Mouse (Mus musculus) embryo, embryonic 10.5 days (tissue): ENCODE measurements around the gene Vwa8.
"Not testable (repeated sequence)": the region's sequence is repeated elsewhere in the genome, so short reads cannot be mapped to it uniquely, and the experiment has no call there.

ENCODE experiments used
- DNase-seq: peaks from one replicate; pipeline ENCODE4 v3.0.0-alpha.2; 2015; ENCODE audit warnings: low spot score

The Vwa8 gene

DNA sequence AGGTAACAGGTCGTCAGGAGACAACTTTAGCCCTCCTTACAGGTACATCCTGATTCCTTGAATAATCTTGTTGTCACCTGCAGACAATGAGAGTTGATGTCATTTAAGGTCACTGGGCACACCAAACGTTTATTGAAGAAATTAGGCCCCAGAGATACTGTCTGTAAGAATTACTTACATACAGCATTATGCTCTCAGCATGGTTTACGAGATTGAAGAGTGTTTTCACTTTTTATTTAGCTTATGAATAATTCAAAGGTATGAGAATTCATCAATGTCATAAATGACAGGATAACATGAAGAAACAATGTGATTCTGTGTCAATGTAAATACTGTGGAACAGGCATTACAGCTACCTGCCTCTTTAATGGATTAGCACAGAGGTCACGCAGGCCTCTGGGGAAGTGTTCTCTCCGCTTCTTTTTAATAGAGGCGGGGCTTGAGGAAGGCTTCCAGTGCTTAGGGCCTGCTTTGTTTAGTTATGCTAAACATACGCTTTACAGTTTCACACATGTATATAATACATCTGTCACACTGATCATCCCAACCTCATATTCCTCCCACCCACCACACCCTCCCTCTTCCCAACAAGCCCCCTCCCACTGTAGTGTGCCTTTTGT, 37.2 kb downstream of the Vwa8 start:
- DNase-seq, result no peak

DNA sequence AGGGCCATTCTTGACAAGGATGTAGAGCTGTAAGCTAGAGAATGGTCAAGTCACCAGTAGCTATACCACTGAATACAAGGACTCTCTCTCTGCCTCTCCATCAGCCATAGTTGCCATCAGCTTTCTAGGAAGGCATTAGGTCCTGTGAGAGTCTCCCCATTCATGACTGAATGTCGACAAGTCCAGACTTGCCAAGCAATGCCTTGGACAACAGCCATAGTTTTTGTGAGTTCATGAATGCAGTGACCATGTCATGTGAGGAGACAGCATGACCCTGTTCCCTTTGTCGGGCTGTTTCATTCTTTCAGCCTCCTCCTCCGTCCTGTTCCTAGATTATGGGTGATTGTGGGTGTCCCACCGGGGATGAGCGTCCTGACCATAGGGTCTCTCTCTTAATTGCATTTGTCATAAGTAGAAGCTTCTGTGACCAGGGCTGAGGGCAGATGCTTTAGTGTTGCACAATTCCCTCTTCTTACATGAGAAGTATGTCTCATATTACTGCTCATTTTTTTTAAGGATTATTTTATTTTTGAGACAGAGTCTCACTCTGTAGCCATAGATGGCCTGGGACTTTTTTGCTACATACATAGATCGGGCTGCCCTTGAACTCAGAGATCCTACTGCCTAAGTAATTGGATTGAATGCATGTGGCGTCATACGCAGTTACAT, 37.8 kb downstream of the Vwa8 start:
- no peak for DNase-seq

DNA sequence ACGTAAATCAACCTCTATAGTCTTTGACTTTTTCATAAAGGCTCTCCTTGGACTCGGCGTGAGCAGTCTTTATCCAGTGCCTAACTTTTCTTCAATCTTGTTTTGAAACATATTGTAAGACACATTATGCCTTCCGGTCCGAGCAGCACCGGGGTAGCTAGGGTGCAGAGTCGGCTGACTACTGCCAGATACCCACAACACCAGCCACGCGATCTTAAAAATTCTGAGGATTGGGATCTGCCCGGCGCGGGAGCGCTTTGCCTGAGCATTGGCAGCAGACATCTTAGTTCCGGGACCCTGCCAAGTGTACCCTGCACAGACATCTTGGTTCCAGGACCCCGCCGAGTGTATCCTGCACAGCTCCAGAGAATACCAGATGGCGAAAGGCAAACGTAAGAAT, 38.6 kb downstream of the Vwa8 start:
- DNase-seq, result not testable (repeated sequence)

DNA sequence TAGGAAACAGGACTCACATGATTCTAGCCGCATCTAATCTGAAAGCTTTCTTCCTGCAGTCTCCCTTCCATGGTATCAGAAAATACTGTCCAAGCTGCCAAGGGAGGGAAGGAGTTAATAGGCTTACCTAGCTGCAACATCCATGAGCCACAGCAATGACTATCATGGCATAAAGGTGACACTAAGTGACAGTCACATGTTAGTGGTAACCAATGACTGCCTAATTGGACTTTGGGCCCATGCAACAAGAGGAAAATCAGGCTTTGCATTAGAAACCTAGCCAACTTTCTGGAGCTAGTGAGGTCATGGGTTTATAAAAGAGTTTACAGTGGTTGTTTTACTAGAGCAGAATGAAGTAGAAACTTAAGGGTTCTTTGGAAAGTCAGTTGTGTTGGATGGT, 46.6 kb downstream of the Vwa8 start:
- no peak for DNase-seq

DNA sequence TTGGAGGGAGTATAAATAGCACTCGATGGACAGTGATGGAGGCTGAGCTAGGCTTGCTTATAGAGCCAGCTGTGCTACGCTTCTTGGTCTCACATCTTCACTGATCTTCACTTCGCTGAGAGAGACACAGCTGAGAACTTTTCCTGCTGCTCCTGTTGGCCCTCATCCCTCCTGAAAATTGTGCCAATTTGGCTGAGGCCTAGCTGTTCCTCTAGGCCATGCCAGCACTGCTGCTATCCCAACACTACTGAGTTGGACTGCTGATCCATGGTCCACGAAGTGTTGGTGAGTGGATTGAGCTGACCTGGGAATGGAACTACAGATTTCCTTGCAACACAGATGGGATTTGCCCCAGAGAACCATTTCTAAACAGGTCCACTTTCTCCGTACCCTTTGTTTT, 47.4 kb downstream of the Vwa8 start:
- DNase-seq, result no peak

DNA sequence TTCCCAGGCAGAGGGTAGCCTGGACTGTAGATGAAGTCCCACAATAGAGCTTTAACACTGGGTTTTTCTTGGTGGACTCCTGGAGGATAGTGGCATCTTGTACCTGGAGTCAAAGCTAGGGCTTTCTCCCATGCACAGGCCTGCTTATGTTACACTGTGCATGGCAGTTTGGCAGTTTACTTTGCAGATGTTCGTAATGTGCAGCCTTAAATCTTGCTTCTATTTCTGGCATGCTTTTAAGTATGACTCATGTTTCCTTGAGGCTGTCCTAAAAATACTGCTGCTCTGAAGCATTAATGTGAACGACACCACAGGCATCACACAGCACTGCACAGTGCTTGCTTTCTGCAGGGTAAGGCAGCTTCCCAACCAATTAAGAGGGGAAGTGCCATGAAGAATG, 51.9 kb downstream of the Vwa8 start:
- DNase-seq, result no peak

DNA sequence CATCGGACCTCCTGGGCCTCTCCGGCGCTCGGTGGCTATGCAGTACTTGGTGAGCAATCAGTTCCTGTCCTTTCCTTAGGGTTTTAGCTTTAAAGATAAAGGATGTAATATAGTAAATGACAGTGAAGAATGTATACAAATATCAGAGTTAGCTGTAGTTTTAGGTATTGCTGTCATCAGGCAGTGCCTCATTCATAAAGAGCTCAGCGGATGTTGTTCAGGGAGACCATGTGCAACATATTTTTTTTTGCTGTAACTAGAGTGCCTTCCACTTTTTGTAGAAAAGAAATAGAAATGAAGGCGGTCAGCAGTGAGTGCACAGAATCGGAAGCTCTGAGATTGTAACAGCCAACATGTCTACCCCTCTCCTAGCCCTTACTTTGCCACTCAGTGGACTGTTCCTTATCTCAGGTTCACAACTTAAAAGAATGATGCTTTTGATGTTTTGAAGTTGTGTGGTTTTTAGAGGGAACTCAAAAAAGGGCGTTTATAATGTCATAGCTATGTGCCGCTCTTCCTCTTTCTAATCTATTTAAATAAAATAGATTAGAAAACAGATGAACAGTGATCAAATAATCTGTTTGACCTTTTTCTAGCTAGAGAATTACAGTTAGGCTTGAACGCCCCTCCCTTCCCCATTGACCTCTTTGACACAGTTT, 59.5 kb downstream of the Vwa8 start:
- DNase-seq, result no peak

DNA sequence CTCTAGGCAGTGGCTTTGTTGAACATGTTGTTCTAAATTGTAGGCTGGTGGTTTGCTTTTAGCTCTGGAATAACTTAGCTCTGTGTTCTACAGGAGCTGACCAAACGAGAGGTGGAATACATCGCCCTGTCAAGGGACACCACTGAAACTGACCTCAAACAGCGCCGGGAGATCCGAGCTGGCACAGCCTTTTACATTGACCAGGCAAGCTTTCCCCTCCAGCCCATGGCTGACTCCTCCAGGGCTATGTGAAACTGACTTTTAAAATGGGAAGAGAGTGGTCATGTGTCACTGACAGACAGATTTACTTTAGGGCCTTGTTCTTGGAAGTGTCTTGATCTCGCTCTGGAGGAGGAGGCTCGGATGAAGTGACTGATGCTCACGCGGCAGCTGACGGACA, 63.2 kb downstream of the Vwa8 start:
- DNase-seq, result no peak

DNA sequence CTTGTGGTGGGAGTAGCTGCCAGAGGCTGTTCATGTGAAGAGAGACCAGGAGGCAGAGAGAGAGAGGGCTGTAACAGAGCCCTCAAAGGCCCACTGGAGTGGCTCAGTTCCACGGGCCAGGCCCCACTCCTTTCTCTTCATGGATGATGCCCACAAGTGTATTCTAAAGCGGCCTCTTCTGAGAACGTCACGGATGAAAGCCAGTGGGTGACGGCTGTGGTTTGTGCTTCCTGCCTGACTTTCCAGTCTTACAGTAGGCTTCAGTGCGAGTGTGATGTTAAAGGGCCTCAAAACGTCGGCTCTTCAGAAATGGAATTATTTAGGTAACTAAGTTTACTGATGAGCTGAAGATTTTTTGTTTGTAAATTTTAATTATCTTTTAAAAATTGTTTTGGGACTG, 65.3 kb downstream of the Vwa8 start:
- DNase-seq, result no peak

DNA sequence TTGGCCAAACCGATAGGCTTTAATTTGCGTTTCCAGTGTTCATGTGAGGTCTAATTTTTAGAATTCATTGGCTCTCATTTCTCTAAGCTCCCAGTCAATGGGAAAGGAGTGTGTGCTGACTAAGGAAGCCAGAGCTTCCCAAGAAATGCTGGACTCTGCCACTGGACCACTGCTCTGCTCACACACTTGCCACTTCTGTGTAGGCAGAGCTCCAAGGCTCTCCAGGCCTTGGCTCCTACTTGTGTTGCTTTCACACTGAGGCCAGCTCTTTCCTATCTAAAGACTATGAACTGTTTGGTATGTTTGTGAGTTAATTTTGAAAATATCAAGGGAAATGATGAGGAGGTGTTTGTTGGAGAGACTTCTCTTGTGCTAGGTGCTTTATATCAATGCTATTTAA, 67.8 kb downstream of the Vwa8 start:
- DNase-seq, result no peak

DNA sequence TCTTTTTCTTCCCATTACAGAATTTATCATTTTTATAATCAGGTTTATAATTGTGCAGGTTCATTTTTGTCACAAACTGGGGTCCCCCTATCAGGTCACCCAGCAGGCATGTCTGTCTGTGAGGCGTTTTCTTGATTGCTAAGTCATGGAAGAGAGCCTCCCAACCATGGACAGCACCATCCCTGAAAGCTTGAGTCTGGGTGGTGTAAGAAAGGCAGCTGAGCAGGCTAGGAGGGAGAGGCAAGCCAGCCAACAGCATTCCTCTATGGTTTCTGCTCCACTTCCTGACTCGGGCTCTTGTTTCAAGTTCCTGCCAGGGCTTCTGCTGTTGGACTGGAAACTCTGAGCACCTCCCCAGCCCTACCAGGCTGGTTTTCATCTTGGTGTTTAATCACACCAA, 72.4 kb downstream of the Vwa8 start:
- no peak for DNase-seq

DNA sequence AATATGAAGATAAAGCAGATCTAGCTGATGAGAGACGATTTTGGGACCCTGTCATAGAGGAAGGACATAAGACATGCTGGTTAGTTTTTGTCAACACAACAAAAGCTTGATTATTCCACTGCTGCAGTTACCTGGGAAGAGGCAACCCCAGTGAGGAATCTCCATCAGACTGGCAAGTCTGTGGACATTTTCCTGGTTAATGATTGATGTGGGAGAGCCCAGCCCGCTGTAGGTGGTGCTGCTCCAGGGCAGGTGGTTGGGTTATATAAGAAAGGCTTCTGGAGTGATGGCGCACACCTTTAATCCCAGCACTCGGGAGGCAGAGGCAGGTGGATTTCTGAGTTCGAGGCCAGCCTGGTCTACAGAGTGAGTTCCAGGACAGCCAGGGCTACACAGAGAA, 74.8 kb downstream of the Vwa8 start:
- no peak for DNase-seq

DNA sequence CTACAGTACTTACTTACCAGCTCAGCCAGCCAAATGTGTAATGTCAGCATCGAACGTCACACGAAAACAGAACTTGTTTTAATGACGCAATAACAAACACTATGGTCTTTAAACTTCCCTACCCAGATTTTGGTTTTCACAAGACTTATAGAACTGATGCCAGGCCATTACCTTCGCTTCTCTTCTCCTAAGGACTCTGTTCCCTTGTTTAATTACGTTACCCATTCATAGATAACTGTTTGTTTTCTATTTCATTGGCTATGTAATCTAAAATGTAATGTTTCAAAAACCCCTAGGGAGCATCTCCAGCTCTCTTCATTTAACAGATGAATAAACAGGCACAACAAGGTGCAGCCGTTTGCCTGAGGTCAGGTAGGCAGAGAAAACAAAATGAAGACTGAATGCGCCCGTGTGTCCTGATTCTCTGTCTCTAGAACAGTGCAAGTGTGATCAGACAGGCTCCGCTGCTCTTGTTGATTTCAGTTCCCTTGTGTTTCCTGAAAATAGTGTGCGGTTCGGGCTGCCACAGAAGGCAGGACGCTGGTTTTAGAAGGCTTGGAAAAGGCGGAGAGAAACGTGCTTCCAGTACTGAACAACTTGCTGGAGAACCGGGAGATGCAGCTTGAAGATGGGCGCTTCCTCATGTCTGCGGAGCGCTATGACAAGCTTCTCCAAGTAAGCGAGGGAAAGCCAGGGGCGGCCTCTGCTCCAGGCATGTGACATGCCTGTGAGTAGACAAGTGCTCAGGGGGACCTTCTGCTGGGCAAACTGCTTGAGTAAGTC, 76.1 kb downstream of the Vwa8 start:
- no peak for DNase-seq

DNA sequence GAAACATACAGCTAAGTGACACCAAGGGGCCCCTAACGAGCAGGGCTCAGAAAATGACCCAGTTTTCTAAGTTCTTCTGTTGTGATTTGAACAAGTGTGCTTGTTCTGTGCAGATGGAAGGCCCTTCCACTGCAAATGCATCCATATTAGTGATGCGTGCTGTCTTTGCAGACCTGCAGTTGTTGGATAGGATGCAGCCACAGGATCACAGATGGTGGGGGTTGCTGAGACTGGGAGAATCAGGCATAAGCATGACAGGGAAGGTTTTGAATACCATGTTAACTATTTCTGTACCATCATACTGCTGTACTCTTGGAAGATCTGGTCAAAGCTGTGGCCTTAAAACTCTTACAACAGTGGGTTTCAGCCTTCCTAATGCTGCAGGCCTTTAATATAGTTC, 83.2 kb downstream of the Vwa8 start:
- no peak for DNase-seq

DNA sequence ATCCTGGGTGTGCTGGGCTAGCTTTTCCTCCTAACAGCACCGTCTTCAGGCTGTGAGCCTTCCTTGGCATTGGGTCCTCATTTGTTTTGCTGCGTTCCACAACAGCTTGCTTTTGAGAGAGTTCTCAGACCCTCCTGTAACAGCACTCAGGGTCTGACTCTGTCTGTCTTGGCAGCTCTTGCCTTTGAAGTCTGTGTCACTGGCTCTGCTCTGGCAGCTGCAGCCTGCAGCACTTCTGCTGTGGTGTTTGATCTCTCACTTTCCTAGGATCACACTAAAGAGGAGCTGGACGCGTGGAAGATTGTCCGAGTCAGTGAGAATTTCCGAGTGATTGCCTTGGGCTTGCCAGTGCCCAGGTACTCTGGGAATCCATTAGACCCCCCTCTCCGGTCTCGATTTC, 84.5 kb downstream of the Vwa8 start:
- DNase-seq, result peak; percentile 31

DNA sequence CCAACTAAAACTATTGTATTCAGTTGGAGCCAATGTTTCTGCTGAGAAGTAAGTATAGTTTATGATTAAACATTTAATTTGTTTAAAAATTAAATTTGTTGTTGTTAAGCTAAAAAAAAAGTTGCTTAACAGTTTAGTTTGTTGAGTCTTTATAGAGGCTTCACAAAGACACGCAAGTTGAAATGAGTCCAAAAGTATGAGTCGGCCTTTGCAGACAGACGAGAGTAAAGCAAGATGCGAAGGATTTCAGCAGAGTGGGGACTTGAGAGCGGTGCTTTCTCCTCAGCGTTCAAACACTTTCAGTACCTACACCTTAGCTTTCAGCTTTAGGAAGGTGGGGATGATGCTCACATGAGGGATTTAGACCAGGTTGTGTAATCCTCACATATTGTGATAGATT, 85.7 kb downstream of the Vwa8 start:
- no peak for DNase-seq

DNA sequence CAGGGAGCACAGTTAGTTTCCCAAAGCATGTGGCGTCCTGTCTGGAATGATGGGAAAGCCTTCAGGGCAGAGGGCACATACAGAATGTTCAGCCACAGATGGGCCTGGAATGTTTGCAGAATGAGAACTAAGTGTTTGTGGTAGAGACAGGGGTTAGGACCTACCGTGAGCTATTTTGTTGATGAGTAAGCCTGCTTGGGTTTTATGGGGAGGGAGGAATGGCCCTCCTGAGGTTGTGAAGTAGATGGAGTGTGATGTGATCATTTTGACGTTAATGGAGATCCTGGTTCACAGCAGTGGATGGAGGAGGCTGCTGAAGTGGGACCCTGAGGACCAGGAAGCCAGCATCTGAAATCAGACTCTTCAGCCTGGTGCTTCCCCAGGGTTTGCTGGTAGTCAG, 86.9 kb downstream of the Vwa8 start:
- DNase-seq, result peak; percentile 38

DNA sequence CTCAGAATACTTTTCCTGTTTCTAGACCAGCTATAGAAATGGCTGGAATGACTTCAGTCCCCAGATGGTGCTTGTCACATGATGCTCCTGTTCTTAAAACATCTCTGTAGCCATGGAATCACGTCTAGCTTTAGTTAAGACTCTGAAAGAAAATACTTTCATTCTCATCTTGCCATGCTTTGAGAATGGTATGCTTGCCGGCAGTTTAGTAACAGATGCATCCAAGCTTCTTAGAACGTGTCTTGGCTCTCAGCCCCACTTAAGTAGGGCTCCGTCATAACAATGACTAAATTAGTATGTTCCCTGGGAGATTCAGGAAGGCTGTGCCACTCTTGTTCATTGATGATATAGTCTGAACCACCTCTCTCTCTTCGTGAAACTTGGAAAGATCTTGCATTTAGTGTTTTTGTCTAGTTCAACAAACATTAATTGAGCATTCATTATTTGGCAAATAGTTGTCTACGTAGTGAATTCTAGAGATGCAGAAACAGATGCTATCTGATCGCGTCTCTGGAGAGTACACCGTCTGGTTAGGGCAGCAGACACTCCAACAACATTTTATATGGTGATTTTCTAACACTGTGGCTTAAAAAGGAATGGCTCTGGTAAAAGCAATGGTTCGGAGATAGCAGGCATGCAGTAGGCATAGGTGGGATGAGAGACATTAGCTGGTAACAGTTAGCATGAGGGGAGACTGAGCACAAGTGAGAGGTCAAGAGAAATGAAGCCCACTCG, 93.1 kb downstream of the Vwa8 start:
- DNase-seq, result no peak

DNA sequence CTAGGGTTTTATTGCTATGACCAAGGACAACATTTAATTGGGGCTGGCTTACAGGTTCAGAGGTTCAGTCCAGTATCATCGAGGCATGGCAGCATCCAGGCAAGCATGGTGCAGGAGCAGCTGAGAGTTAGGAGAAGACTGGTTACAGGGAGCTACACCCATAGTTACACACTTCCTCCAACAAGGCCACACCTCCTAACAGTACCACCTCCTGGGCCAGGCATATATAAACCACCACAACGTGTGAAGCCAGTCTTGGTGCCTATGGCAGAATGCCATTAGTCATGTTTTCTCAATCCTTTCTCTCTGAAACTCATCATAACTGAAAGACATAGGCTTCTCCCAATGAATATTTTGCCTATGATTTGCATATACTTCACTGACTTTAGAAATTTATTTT, 106.9 kb downstream of the Vwa8 start:
- DNase-seq, result no peak

DNA sequence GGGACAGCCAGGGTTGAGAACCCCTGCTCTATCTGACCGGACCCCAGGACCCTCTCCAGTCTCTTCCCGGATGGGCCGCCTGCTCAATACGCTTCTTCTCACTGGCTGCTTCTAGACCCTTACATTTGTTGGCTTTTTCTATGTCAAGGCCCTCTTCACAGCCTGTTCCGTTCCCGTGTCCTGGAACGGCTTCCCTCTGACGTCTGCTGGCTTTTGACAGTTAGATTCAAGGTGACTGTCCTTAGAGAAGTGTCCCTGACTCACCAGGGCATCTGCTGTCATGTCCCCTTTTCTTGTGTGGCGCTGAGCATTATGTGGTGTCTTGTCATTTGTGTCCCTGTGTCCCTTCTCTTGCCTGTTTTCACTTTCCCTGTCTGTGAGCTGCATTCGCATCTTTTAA, 121.8 kb downstream of the Vwa8 start:
- DNase-seq, result no peak

DNA sequence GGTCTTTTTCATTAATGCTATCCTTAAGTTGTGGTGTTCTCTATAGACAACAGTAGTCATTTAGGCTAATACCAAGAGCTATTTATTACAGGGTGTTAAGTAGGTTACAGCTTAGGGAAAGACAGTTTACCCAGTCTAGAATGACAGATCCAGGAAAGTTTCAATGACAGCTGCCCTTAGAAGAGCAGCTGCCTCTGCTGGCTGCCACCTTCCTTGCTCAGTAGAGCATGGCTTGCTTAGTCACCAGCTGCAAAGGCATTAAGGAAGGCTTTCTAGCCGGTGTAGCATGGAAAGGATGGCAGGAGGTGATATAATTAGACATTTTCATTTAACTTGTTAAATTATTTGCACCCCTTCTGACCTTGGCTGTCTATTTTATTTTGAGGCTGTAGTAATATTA, 123.6 kb downstream of the Vwa8 start:
- DNase-seq, result no peak

DNA sequence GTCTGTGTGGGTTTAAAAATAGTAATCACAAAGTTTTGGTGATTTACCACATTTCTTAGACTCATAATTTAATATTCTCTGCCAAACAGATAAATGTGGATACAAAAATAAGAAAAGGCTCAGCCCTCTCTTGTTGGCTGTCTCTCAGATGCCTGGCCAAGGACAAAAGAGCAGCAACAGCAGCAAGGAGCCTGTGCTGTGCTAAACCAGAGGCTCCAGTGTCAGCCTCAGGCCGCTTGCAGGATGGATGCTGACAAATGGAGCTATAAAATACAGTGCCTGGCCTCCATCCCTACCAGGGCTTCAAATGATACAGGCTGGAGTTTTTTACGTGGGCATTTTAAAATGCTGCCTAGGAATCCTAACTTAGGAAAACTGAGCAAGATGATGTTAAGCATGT, 134.3 kb downstream of the Vwa8 start:
- no peak for DNase-seq
